ENCODE assay signal across 23 mouse cellular contexts in genomic region chr4:82246290-82246689, GRCm38 (mm10).
DNase-seq lines count a peak whose midpoint lies in the region; ATAC-seq and TF ChIP-seq lines count a peak whose summit lies in the region.
"Had no signal": no experiment of that assay in that cellular context is flagged by ENCODE, and none has a peak within 500 bp of the region (broad histone marks: within the 10 kb centered on the region; RNA-seq: fewer than 3 reads in every experiment).

No protein-coding gene starts in this region.

- no peak overlapping the region for H3K4me3 ChIP-seq in heart, embryonic 11.5 days (ENCODE audit: low read depth, low read length)
- H3K4me3 ChIP-seq in lung, adult 2 months (replicated peaks; ENCODE audit: extremely low read depth, low read depth, low read length): no peak overlapping the region
- H3K4me3 ChIP-seq in lung, embryonic 16.5 days (ENCODE audit: low read length): no peak overlapping the region
- no peak overlapping the region for H3K4me3 ChIP-seq in stomach, postnatal 0 days (ENCODE audit: low read depth, low read length)
- no peak overlapping the region for H3K4me3 ChIP-seq in intestine, embryonic 15.5 days (replicated peaks)
- H3K4me3 ChIP-seq: forebrain, embryonic 10.5 days; limb, embryonic 12.5 days; liver, embryonic 15.5 days; midbrain, embryonic 15.5 days; myocyte had no signal

- H3K4me2 ChIP-seq in heart, embryonic 11.5 days: no peak overlapping the region
- H3K4me2 ChIP-seq in lung, embryonic 16.5 days (ENCODE audit: low read depth, low read length): no peak overlapping the region
- no peak overlapping the region for H3K4me2 ChIP-seq in stomach, postnatal 0 days (replicated peaks; ENCODE audit: low read depth)
- H3K4me2 ChIP-seq in intestine, embryonic 15.5 days (replicated peaks): no peak overlapping the region
- H3K4me2 ChIP-seq: hindbrain, embryonic 14.5 days; limb, embryonic 12.5 days; liver, embryonic 15.5 days; midbrain, embryonic 15.5 days had no signal

- DNase-seq in heart, adult 18-20 months: peak; percentile 62 to 86
- DNase-seq in lung, adult 18-20 months: peak; percentile 62 to 81
- no peak for DNase-seq in lung, adult 2 months
- peak; percentile 15 for DNase-seq in skeletal muscle tissue, adult 2 months (ENCODE audit: low read depth, low spot score)
- no peak for DNase-seq in stomach, postnatal 0 days (ENCODE audit: low spot score)
- DNase-seq: adrenal gland, postnatal 36 days; B cell, adult 2 months; cerebellum, adult 18-20 months; cerebellum, postnatal 25 days; embryo, embryonic 11 days; forebrain, postnatal 0 days; gastrocnemius, postnatal 10 days; right cerebral cortex, postnatal 25 days; thymus, postnatal 36 days had no signal

- no peak for ATAC-seq in heart, embryonic 11.5 days (replicated peaks; ENCODE audit: insufficient number of reproducible peaks, low FRiP score, low TSS enrichment)
- peak; percentile 16; the same call in 1 of the 2 replicates for ATAC-seq in lung, embryonic 16.5 days (ENCODE audit: low read depth)
- no peak for ATAC-seq in stomach, postnatal 0 days (ENCODE audit: low FRiP score, low TSS enrichment)
- no peak for ATAC-seq in intestine, embryonic 15.5 days
- ATAC-seq: forebrain, postnatal 0 days; midbrain, embryonic 15.5 days had no signal

- H3K36me3 ChIP-seq in heart, embryonic 11.5 days (ENCODE audit: control insufficient read depth, insufficient read depth, low read length): no peaks in the 10 kb centered on the region
- no peaks in the 10 kb centered on the region for H3K36me3 ChIP-seq in lung, embryonic 16.5 days (ENCODE audit: control insufficient read depth, insufficient read depth, low read length)
- no peaks in the 10 kb centered on the region for H3K36me3 ChIP-seq in stomach, postnatal 0 days (ENCODE audit: control insufficient read depth, insufficient read depth, low read length)
- no peaks in the 10 kb centered on the region for H3K36me3 ChIP-seq in intestine, embryonic 15.5 days
- H3K36me3 ChIP-seq: forebrain, embryonic 10.5 days; limb, embryonic 12.5 days; liver, embryonic 15.5 days; midbrain, embryonic 15.5 days had no signal

- no peak for TF ChIP-seq CTCF in lung, adult 2 months (IDR thresholded peaks at IDR 0.05; ENCODE audit: insufficient read depth, low read length)
- TF ChIP-seq CTCF in stomach, postnatal 0 days (IDR thresholded peaks at IDR 0.05; ENCODE audit: low read depth): no peak

- H3K9ac ChIP-seq in heart, embryonic 11.5 days (ENCODE audit: low read depth, low read length): no peak overlapping the region
- H3K9ac ChIP-seq in lung, embryonic 16.5 days (ENCODE audit: low read length): no peak overlapping the region
- no peak overlapping the region for H3K9ac ChIP-seq in stomach, postnatal 0 days (ENCODE audit: low read length)
- no peak overlapping the region for H3K9ac ChIP-seq in intestine, embryonic 15.5 days
- H3K9ac ChIP-seq: forebrain, postnatal 0 days; hindbrain, embryonic 14.5 days; limb, embryonic 12.5 days; liver, embryonic 15.5 days; midbrain, embryonic 15.5 days had no signal

- no peak overlapping the region for H3K27ac ChIP-seq in heart, embryonic 11.5 days (ENCODE audit: low read depth, low read length)
- peak overlapping the region; percentile 62 for H3K27ac ChIP-seq in lung, embryonic 16.5 days (ENCODE audit: low read length)
- no peak overlapping the region for H3K27ac ChIP-seq in stomach, postnatal 0 days (replicated peaks)
- no peak overlapping the region for H3K27ac ChIP-seq in intestine, embryonic 15.5 days
- H3K27ac ChIP-seq: forebrain, embryonic 10.5 days; hindbrain, embryonic 14.5 days; limb, embryonic 12.5 days; liver, embryonic 15.5 days; midbrain, embryonic 15.5 days had no signal

- H3K27me3 ChIP-seq in heart, embryonic 11.5 days (ENCODE audit: control insufficient read depth, insufficient read depth, low read length): no peaks in the 10 kb centered on the region
- H3K27me3 ChIP-seq in lung, embryonic 16.5 days (ENCODE audit: control insufficient read depth, insufficient read depth, low read depth, low read length): no peaks in the 10 kb centered on the region
- no peaks in the 10 kb centered on the region for H3K27me3 ChIP-seq in stomach, postnatal 0 days (ENCODE audit: control insufficient read depth, insufficient read depth, low read length)
- H3K27me3 ChIP-seq in intestine, embryonic 15.5 days (replicated peaks): no peaks in the 10 kb centered on the region
- H3K27me3 ChIP-seq: limb, embryonic 12.5 days; liver, embryonic 15.5 days; midbrain, embryonic 15.5 days had no signal

- WGBS in heart, embryonic 11.5 days (ENCODE audit: insufficient replicate concordance): 60% methylated on average over 2 of the region's 2 CpGs
- WGBS in lung, adult 2 months: 44% methylated on average over 2 of the region's 2 CpGs
- WGBS in lung, embryonic 16.5 days: 40% methylated on average over 2 of the region's 2 CpGs
- WGBS in stomach, postnatal 0 days: 54% methylated on average over 2 of the region's 2 CpGs
- WGBS in intestine, embryonic 15.5 days: 72% methylated on average over 2 of the region's 2 CpGs

- H3K9me3 ChIP-seq in heart, embryonic 11.5 days (replicated peaks; ENCODE audit: control insufficient read depth, low read length): no peaks in the 10 kb centered on the region
- no peaks in the 10 kb centered on the region for H3K9me3 ChIP-seq in lung, embryonic 16.5 days (ENCODE audit: control insufficient read depth, low read length)
- H3K9me3 ChIP-seq in stomach, postnatal 0 days (ENCODE audit: control insufficient read depth, low read length): no peaks in the 10 kb centered on the region
- no peaks in the 10 kb centered on the region for H3K9me3 ChIP-seq in intestine, embryonic 15.5 days
- H3K9me3 ChIP-seq: forebrain, embryonic 10.5 days; limb, embryonic 12.5 days; liver, embryonic 15.5 days; midbrain, embryonic 15.5 days had no signal

- no peak for TF ChIP-seq EP300 in stomach, postnatal 0 days (optimal IDR thresholded peaks at IDR 0.05)

- no peak for TF ChIP-seq POLR2A in lung, adult 2 months (IDR thresholded peaks at IDR 0.05; ENCODE audit: borderline replicate concordance, extremely low read depth, low read depth, low read length)

- H3K4me1 ChIP-seq in heart, embryonic 11.5 days (ENCODE audit: control insufficient read depth, insufficient read depth, low read length): peaks cover 15% of the 10 kb centered on the region
- peaks cover 13% of the 10 kb centered on the region for H3K4me1 ChIP-seq in lung, adult 2 months (ENCODE audit: control insufficient read depth, insufficient read depth, low read length)
- H3K4me1 ChIP-seq in lung, embryonic 16.5 days (replicated peaks; ENCODE audit: control insufficient read depth, insufficient read depth, low read length): peaks cover 18% of the 10 kb centered on the region
- 0 out of 2 replicates have a peak, but pooled peaks cover 3% of the 10 kb centered on the region for H3K4me1 ChIP-seq in stomach, postnatal 0 days (replicated peaks; ENCODE audit: control insufficient read depth, insufficient read depth)
- peaks cover 2% of the 10 kb centered on the region; the same call in 1 of the 2 replicates for H3K4me1 ChIP-seq in intestine, embryonic 15.5 days (replicated peaks)
- H3K4me1 ChIP-seq: forebrain, embryonic 10.5 days; liver, embryonic 15.5 days; midbrain, embryonic 15.5 days had no signal

Comparison
In these comparisons a context has a peak if more than half of its experiments do, and no peak if none do; other contexts are left out.
1. DNase-seq: peak in heart, adult 18-20 months (2 of 2), lung, adult 18-20 months (2 of 2) and skeletal muscle tissue, adult 2 months (single experiment); none in lung, adult 2 months (single experiment) and stomach, postnatal 0 days (single experiment).